Mouse (Mus musculus) megakaryocyte, adult 5-6 weeks (primary cell): ENCODE data around the gene Asna1. TPM values are rescaled to one million over a fixed set of nuclear protein-coding genes. Genes with fewer than 3 reads are reported as not detected.

ENCODE experiments used
- ATAC-seq: 2 replicates; pipeline ENCODE4 v1.8.0; 2016; ENCODE audit warnings: mild to moderate bottlenecking, inconsistent platforms; ENCODE audit not compliant: poor library complexity, severe bottlenecking
- total RNA-seq, 2 experiments: library from RNA; stranded (forward) in 1 of 2; stranded (reverse) in 1 of 2; fragments of 153-499, 151-499 nt in 1 of 2; fragments of 221-1000, 200-1000 nt in 1 of 2; gene quantifications; 2 replicates each; pipeline versions ENCODE4 v1.2.3 to v1.2.4; 2015 to 2017

The Asna1 gene
- total RNA-seq, 2 experiments from 2014 or later = 64.0 to 65.5 TPM

DNA sequence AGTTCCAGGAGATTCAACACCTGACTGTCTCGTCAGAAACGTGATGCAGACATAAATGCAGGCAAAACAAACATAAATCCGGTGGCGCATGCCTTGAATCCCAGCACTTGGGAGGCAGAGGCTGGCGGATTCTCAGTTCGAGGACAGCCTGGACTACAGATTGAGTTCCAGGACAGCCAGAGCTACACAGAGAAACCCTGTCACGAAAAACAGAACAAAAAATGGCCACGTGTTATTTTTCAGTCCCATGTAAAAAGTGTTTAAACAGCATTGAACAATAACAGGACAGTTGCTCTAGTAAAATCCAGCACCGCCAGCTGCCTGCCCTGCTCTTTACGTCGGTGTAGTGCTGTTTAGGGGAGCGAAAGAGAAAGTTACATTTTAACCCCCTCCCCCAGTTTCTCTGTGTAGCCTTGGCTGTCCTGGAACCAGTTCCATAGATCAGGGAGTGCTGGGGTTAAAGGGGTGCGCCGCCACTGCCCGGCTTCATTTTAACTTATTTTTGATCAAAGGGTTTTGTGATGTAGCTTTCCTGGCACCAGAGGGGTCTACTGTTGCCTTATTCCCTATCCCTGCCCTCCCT, 10.7 kb upstream of the Asna1 start:
- no peak for ATAC-seq

DNA sequence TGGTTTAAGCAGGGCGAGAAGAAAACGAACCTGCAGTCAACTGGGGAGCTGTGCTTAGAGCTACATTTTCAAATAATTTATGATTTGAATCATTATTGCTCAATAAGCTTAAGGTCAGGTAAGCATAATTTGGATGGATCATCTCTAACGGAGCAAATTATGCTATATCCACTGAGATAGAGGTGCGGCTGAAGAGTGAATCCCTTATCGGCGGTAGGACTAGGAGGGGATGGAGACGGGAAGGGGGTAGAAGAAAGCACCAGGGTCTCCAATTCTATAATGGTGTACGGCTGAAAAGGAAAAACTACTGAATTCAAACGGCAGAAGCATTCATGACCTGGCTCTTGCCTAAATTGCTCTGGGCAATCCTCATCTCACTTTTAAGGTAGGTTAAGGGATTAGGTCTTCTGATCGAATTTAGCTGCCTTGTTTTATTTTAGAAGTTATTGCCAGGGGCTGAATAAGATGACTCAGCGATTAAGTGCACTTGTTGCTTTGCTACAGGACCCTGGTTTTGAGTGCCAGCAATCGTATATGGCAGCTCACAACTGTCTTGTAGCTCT, 10.2 kb upstream of the Asna1 start:
- ATAC-seq = no peak

DNA sequence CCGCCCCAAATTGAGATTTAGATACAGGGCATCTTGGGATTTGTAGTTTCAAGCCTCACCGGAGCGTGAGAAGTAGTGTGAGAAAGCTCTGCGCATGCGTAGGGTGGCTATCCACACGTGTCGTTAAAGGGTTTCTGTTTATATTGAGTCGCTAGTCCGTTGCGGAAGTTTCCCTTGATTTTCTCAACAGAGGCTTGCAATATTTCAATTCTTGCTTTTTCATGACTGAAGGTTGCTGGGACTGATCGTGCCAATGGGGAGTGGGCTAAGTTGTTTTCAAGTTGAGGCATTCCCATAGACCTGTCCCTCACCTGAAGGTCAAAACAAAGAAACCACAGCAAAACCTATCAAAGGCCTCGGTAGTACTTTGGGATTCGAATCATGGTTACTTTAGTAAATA, 9.7 kb upstream of the Asna1 start:
- ATAC-seq = peak; percentile 40

- no peak for ATAC-seq
These were observed 8.8 kb upstream of the Asna1 start for GRCm38 (mm10) chr8:85033867-85034266.

DNA sequence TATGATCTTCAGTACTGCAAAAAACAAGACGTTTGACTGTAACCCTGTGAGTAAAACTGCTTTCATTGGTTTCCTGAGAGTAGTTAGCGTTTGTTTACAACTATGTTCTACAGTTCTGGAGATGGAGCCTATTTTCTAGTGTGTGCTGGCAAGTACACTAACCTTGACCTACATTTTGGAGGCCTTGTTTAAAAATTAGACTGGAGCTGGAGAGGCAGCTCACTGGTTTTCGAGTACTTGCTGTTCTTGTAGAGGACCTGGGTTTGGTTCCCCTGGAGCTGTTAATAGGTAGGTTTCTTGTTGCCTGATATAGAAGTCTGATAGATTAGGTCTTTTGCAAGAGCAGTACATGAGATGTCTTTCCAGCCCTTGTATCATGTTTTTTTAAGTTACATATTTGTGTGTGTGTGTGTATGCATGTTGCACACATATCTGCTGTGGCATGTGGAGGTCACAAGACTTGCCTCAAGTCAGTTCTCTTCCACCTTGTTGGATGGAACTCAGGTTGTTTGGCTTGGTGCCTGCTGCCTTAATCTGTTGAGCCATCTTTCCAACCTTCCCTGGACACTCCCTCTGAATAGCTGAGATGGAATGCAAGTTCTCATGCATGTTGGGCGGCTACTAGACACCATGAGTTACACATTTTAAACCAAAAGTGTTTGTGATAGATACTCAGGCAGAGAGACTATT, 7.7 kb upstream of the Asna1 start:
- no peak for ATAC-seq

DNA sequence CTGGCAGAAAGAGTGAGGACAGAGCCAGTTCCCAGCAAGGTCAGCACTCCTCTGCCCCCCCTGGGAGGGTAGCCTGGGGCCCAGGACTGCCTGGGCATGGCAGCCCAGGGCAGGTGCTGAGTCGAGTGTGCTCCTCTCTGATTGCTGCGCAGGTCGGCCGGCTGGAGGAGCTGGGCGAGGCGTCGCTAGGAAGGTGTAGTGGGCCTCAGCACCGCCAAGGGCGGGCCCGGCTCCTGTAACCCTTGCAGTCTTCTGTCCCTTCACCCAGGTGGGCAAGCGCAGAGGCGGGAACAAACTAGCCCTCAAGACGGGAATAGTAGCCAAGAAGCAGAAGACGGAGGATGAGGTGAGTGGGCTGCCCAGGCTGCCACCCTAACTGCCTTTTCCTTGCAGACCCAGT, 4.2 kb upstream of the Asna1 start:
- no peak for ATAC-seq

DNA sequence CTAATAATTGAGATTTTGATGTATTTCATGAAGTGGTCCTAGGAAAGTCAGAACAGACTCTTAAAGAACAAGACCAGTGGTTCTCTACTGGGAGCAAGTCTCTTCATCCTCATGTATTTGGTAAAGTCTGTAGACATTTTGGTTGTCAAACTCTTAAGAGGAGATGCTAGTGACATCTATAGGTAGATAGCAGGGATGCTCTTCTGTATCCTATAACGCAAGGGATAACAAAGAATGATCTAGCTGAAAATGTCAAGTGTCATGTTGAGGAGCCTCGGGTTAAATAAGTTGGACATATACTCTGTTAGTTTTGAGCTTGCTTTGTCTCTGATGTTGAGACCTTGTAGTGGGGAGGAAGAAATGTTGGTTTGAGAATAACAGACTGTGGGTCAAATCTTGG, 2.8 kb upstream of the Asna1 start:
- ATAC-seq = no peak

GRCm38 (mm10) chr8:85027516-85027855, 2.4 kb upstream of the Asna1 start:
- no peak for ATAC-seq

DNA sequence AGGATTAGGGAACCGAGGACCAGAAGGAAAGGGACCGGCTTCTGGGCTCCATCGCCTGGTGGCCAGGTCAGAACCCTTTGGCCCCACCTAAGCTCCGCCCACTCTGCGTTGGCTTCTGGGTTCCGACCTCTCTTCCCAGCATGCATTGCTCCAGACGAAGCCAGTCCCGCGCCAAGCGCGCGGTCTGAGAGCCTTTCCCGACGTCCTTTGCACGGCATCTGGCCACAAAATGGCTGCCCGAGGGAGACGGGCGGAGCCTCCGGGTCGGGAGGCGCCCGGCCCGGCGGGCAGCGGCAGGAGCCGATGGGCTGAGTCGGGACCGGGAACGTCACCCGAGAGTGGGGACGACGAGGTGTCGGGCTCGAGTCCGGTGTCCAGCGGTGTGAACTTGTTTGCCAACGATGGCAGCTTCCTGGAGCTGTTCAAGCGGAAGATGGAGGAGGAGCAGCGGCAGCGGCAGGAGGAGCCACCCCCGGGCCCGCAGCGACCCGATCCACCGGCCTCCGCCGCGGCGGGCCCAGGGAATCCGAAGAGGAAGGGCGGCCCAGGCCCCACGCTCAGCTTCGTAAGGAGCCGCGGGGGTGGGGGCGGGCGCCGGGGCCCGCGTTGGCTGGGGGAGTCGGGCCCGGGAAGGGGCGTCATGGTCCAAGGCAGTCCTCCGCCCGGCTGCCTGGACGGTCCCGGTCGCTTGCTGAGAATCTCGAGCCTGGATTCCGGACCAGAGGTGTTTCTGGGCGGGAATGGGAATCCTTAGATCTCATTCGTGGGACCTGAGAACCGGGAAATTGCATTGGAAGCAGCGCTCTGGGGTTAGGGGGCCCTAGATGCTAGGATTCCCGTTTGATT, 1.8 kb upstream of the Asna1 start, which contains the start of gene Trir:
Gene Trir (plus strand): TSS at position 154 of the 846 bp plus-strand sequence.
- peak; percentile 85 for ATAC-seq

DNA sequence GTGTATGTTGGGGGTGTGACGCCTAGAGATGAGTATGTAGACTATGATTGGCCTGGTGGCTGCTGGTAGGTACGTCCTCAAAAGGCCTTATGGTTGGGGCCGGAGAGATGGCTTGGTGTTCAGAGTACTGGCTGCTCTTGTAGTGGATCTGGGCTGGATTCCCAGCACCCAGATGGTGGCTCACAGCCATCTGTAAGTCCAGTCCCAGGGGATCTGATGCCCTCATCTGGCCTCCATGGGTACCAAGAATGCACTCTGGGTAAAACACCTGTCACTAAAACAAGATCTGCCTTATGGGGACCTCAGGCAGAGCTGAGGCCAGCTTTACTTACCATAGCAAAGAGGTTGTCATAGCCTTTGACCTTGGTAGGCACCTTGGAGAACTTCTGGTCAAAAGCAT, 1.2 kb downstream of the Asna1 start:
- no peak for ATAC-seq

GRCm38 (mm10) chr8:85021514-85022055, 3.5 kb downstream of the Asna1 start:
- no peak for ATAC-seq

GRCm38 (mm10) chr8:85017209-85017608, 7.9 kb downstream of the Asna1 start:
- no peak for ATAC-seq

GRCm38 (mm10) chr8:85016724-85017123, 8.4 kb downstream of the Asna1 start:
- ATAC-seq = no peak

DNA sequence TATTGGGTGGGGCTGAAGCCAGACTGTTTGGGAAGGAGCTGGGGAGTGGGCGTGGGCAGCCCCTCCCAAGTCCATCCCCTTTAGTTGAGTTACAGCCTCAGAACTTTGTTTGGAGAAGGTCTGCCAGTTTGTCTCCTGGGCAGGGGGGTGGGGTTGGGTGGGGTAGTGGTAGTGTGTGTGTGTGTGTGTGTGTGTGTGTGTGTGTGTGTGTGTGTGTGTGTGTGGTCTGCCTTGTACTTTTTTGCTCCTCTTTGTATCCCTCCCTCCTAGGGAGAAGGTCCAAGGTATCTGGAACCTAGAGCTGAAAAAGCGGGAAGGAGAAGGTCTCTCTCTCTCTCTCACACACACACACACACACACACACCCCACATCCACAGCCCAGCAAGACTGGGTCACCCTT, 10.7 kb downstream of the Asna1 start, which contains the start of gene Best2:
Gene Best2 (minus strand): TSS at position 101 of the 400 bp plus-strand sequence.
- no peak for ATAC-seq

GRCm38 (mm10) chr8:85013230-85013840, 11.7 kb downstream of the Asna1 start:
- peak; percentile 95 for ATAC-seq

DNA sequence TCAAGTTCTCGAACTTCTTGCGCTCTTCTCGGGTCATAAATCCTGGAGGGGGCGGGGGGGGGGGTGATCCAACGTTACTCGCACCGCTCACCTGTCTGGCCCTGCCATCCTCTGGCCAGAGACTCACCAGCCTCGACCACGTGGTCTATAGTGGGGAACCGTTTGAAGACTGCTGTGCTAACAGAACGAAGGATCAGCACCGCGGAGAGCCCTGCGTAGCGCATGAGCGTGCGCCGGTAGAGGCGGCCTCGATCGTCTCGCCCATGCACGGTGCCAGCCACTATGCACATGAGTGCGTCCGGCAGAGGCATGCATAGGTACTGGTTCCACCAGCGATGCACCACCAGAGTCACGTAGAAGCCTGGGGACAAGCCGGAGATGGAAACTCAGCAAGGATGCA, 13.8 kb downstream of the Asna1 start:
- ATAC-seq = no peak

- ATAC-seq = peak; percentile 84
These were observed 17.4 kb downstream of the Asna1 start for GRCm38 (mm10) chr8:85007686-85008085.

DNA sequence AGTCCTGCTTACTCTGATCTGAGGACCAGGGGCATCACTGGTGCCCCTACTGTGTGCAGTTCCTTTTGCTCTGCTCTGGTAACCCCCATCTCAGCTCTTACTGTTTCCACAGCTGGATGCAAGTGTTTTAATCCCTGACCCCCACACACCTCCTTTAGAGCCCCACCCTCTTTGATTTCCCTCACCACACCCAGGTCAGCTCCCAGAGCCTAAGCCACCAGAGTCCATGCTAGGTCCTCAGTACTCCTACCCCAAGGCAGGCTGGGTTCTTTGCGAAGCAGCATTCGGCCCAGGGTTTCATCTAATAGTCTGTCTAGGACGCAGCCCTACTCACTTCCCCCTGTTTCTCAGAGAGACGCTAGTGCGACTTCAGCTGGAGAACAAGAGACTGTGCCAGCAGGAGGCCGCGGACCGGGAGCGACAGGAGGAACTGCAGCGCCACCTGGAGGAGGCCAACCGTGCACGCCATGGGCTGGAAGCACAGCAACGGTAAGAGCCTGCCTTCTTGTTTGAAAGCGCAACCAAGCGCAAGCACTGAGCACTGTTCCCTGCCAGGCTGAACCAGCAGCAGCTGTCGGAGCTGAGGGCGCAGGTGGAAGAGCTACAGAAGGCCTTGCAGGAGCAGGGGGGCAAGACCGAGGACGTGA, 27.3 kb downstream of the Asna1 start:
- peak; percentile 100 for ATAC-seq

DNA sequence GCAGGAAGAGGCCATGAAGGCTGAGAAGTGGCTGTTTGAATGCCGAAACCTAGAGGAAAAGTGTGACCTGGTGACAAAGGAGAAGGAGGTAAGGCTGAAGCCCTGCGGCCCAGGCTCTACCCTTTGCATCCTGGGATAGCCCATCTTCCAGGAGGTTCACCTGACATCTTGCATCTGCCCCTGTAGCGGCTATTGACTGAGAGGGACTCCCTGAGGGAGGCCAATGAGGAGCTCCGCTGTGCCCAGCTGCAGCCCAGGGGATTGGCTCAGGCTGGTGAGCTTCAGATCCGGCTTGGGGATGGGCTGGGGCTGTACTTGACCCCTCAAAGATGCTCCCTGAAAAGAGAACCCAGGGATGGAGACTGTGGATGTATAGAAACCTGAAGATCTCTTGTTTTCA, 28.1 kb downstream of the Asna1 start:
- ATAC-seq = no peak

GRCm38 (mm10) chr8:84995680-84996079, 29.4 kb downstream of the Asna1 start:
- no peak for ATAC-seq
